Mouse (Mus musculus): ENCODE results near the gene Ube2c.

DNA sequence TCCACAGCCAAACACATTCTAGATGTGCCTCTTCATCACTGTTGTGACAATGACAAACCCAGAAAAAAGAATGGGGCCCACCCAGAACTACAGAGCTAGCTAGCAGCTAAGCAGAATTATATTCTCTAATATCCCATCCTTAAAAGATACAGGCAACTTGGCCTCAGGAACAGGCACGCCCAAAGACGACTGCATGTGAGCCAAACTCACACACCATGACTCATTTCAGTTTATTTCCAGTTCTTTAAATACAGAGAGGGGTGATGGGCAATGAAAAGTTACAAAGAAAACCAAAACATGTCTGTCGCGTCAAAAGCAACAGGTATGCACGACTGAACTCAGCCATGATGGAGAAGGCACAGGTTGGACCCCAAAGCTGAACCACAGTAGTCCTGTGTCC is 34.3 kb upstream of the Ube2c start:
- TF ChIP-seq CTCF (IDR thresholded peaks at IDR 0.05; ENCODE audit: low read depth) (no peak), EP300 (optimal IDR thresholded peaks at IDR 0.05) (no peak)

All from stomach, postnatal 0 days (tissue).